In the genomic region with DNA sequence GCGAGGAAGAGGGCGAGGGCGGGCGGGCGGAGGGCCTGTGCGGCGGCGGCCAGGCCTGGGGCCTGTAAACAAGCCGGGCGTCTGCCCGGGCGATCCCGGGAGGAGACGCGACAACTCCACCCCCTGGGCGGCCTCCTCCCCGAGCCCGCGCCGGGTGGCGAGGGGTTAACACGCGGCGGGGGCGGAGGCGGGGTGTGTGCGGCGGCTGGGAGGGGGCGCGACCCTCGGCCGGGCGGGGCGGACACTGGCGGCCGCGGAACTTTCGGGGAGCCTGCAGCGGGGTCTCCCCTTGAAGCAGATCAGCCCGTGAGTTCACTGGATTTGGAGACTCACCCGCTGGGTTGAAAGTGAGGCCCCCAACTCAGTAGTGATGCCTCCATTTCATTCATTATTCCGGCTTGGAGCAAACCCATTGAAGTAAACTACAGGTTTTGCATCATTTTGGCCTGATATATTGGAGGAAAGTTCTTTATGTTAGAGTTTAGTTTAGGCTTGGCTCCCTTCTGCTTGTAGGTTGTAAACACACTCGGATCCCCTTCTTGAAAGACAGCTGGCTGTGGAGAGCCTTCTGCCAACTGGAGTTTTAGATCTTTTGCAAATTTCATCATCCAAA, we compare ENCODE assay signal across 8 mouse cellular contexts. TPM values are rescaled to one million over a fixed set of nuclear protein-coding genes. Genes with fewer than 3 reads are reported as not detected.
DNase-seq lines count a peak whose midpoint lies in the region; ATAC-seq and TF ChIP-seq lines count a peak whose summit lies in the region.

No protein-coding gene starts in this region.

- H3K9me3 ChIP-seq in forebrain, embryonic 14.5 days (replicated peaks; ENCODE audit: control insufficient read depth, low read length), result no peaks in the 10 kb centered on the region
- H3K9me3 ChIP-seq in lung, embryonic 14.5 days (ENCODE audit: low read depth, low read length), result no peaks in the 10 kb centered on the region

- H3K36me3 ChIP-seq in forebrain, embryonic 14.5 days (ENCODE audit: control insufficient read depth, insufficient read depth, low read length), result no peaks in the 10 kb centered on the region
- no peaks in the 10 kb centered on the region for H3K36me3 ChIP-seq in lung, embryonic 14.5 days (ENCODE audit: insufficient read depth)

- H3K4me1 ChIP-seq in forebrain, embryonic 14.5 days (ENCODE audit: control insufficient read depth, insufficient read depth, low read length), result peaks cover 12% of the 10 kb centered on the region
- H3K4me1 ChIP-seq in lung, embryonic 14.5 days (ENCODE audit: insufficient read depth), result 0 out of 2 replicates have a peak, but pooled peaks cover 8% of the 10 kb centered on the region

- no peaks in the 10 kb centered on the region for H3K27me3 ChIP-seq in forebrain, embryonic 14.5 days (replicated peaks; ENCODE audit: control insufficient read depth, insufficient read depth, low read length)
- no peaks in the 10 kb centered on the region for H3K27me3 ChIP-seq in lung, embryonic 14.5 days (ENCODE audit: insufficient read depth, low read length)

- TF ChIP-seq CTCF in layer of hippocampus, adult 2 months (conservative IDR thresholded peaks at IDR 0.05), result no peak
- no peak for TF ChIP-seq CTCF in lung, embryonic 14.5 days (IDR thresholded peaks at IDR 0.05; ENCODE audit: low read depth)

- H3K4me2 ChIP-seq in forebrain, embryonic 14.5 days (ENCODE audit: low read length), result peak overlapping the region; percentile 76
- H3K4me2 ChIP-seq in lung, embryonic 14.5 days, result peak overlapping the region; percentile 65

- intact Hi-C loops in heart, postnatal 14 days (cut with DNase I), result loop anchor here (5.0 kb wide), 2 partner anchors 86 to 224 kb away; a partner anchor contains a TSS

- WGBS in forebrain, embryonic 14.5 days, result under 1% methylated on average over 35 of the region's 43 CpGs
- WGBS in lung, embryonic 14.5 days, result under 1% methylated on average over 39 of the region's 43 CpGs

- peak; percentile 11 for ATAC-seq in CD4-positive, CD25-positive, alpha-beta regulatory T cell, adult 4 months
- peak; percentile 68 for ATAC-seq in forebrain, embryonic 14.5 days
- ATAC-seq in lung, embryonic 14.5 days (ENCODE audit: insufficient read depth), result peak; percentile 71

- peak overlapping the region; percentile 97 for H3K9ac ChIP-seq in forebrain, embryonic 14.5 days (ENCODE audit: low read length)
- peak overlapping the region; percentile 98 for H3K9ac ChIP-seq in lung, embryonic 14.5 days

- peak; percentile 53 for DNase-seq in c-Kit-positive CD71-positive TER-119-positive erythroid progenitor cells, embryonic 14.5 days (ENCODE audit: low spot score)
- peak; percentile 74 for DNase-seq in forebrain, embryonic 14.5 days (ENCODE audit: low spot score)
- peak; percentile 74 to 77 for DNase-seq in heart, postnatal 14 days
- DNase-seq in layer of hippocampus, adult 2 months (ENCODE audit: low spot score in 2 of 2), result peak; percentile 19 to 47
- DNase-seq in lung, embryonic 14.5 days, result peak; percentile 86
- DNase-seq in ovary, adult 18-20 months (ENCODE audit: low spot score), result peak; percentile 58
- peak; percentile 59 for DNase-seq in thymus, postnatal 0 days (ENCODE audit: low spot score)

- H3K4me3 ChIP-seq in forebrain, embryonic 14.5 days (ENCODE audit: low read depth, low read length), result peak overlapping the region; percentile 87
- H3K4me3 ChIP-seq in layer of hippocampus, adult 2 months, result peak overlapping the region; percentile 76
- H3K4me3 ChIP-seq in lung, embryonic 14.5 days (ENCODE audit: low read depth, low read length), result peak overlapping the region; percentile 85

- H3K27ac ChIP-seq in forebrain, embryonic 14.5 days (ENCODE audit: low read depth, low read length), result peak overlapping the region; percentile 97
- H3K27ac ChIP-seq in layer of hippocampus, adult 2 months, result peak overlapping the region; percentile 100
- H3K27ac ChIP-seq in lung, embryonic 14.5 days (ENCODE audit: low read depth), result peak overlapping the region; percentile 99

RNA-seq across cellular contexts. Expression of a gene that starts 4.5 kb away (rescaled TPM):
- polyA plus RNA-seq in CD4-positive, CD25-positive, alpha-beta regulatory T cell, adult 4 months (2017; shearing (Covaris generic)), result 10 to 100 TPM; 25.1 to 38.1 TPM
- polyA plus RNA-seq in forebrain, embryonic 14.5 days (2014; fragmentation: Nextera tagmentation; extraction: Ambion mirVana), result 45.8 and 53.0 TPM in 2 replicates
- 100 to 1,000 TPM; 203 to 208 TPM for total RNA-seq in heart, postnatal 14 days (2021)
- 100 to 1,000 TPM; 244 to 254 TPM for total RNA-seq in layer of hippocampus, adult 2 months (2021)
- 64.9 and 65.1 TPM in 2 replicates for polyA plus RNA-seq in lung, embryonic 14.5 days (2014; fragmentation: Nextera tagmentation; extraction: Ambion mirVana)
- polyA plus RNA-seq in thymus, postnatal 0 days (2015; fragmentation: Nextera tagmentation; extraction: Ambion mirVana), result 43.6 and 50.2 TPM in 2 replicates

Comparison
In these comparisons a context has a peak if more than half of its experiments do, and no peak if none do; other contexts are left out.
1. Peak in every context shown above with its lines: DNase-seq, ATAC-seq, H3K4me3 ChIP-seq and H3K27ac ChIP-seq.
2. ATAC-seq: peak in every context shown above with its lines; median percentile 71 in lung, embryonic 14.5 days; 68 in forebrain, embryonic 14.5 days; 11 in CD4-positive, CD25-positive, alpha-beta regulatory T cell, adult 4 months.
3. DNase-seq: peak in every context shown above with its lines; median percentile 86 in lung, embryonic 14.5 days; 76 in heart, postnatal 14 days; 74 in forebrain, embryonic 14.5 days; 59 in thymus, postnatal 0 days; 58 in ovary, adult 18-20 months; 53 in c-Kit-positive CD71-positive TER-119-positive erythroid progenitor cells, embryonic 14.5 days; 33 in layer of hippocampus, adult 2 months.